Mouse (Mus musculus) brain, adult 2 months (tissue): Measurements from ENCODE around the gene Wnt3a.
"Not testable (repeated sequence)": the region's sequence is repeated elsewhere in the genome, so short reads cannot be mapped to it uniquely, and the experiment has no call there.

ENCODE experiments used
- DNase-seq: peaks from one replicate; pipeline ENCODE4 v3.0.0; 2011; ENCODE audit warnings: low read depth, low spot score

Wnt3a gene

DNA sequence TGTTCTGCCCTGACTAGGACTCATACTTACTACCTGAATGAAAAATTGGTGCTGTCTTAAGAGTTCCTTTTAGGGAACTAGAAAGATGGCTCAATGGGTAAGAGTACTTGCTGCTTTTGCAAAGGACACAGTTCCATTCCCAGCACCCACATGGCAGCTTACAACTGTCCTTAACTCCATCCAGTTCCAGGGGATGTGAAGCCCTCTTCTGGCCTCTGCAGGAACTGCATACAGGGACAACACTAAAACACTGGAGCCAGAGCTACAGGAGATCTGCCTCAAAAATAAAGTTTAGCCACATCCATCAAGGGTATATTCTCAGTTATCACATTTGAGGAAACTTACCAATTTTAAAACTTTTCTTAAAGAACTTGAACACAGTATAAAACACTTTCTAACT is 71.5 kb downstream of the Wnt3a start:
- DNase-seq, result no peak

DNA sequence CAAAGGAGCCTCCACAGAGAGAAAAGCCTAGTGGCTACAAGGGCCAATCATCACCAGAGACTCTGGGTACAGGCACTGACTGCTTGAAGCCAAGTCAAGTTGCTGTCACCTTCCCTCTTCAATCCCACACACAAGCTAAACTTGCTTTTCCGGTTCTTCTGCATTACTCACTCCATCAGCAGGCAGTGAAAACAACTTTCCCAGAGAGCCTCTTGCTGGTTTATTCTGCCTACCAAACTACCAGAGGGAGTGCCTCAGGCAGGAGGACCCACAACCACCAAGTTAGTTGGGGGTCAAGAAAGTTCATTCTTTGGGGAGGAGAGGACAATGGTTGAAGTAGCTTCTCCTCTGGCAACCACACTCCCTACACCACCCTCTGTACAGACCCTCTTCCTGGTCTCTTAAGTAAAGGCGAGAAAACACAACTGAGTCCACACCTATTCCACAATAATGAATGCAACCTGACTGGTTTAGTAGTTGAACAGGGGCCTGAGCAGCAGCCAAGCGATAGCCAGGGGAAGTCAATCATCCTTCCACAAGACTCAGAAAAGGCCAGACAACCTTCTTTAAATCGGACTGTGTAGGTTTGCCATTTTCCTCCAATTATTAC is 72.1 kb downstream of the Wnt3a start:
- DNase-seq, result peak; percentile 68

DNA sequence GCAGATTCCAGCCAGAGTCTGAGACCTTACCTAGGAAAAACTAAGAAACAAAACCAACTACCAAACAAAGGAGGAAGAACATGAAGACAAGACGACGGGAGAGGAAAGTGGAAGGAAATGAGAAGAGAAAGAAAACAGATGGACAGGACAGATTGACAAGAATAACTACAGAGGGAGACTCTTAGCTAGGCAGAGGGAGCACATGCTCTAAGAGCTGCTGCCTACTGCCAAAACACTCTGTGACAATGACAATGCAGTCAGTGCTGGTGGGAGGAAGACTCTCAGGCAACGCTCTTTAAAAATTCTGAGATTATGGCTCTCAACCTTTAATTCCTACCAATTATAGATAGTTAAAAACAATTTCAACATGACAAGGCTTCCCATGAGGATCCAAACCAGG is 73.6 kb downstream of the Wnt3a start:
- peak; percentile 86 for DNase-seq

DNA sequence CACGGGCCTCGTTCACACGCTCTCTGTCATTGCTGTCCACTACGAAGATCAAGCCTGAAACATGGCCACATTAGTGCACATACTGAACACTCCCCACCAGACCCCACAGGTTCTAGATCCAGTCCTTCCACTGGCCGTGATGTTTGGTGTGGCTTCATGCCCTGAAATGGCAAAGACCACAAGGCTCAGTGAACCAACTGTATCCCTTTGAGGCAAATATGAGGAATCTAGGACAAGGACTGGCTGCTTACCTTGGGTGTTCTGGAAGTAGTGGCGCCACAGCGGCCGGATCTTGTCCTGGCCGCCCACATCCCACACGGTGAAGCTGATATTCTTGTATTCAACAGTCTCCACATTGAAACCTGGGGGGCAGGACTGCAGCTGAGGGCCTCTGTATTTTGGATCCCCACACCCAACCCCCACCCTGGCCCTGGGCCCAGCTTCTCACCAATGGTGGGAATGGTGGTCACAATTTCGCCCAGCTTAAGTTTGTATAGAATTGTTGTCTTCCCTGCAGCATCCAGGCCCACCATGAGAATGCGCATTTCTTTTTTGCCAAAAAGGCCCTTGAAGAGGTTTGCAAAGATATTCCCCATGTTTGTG is 77.6 kb downstream of the Wnt3a start:
- DNase-seq, result no peak

DNA sequence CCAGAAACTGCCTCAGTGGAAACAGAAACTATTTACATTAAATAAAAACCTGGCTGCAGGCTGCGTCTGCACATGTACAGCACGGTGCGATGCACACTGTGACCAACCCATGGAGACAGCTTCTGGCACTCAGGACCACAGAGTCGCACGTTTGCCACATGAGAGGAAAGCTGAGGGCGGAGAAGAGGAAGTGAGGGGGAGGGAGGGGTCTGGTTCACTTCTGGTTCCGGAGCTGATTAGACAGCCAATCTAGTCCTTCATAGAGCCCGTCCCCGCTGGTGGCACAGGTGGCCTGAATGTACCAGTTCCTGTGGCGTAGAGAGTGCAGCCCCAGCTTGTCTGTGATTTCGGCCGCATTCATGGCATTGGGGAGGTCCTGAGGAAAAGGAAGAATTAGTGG is 78.2 kb downstream of the Wnt3a start:
- not testable (repeated sequence) for DNase-seq

DNA sequence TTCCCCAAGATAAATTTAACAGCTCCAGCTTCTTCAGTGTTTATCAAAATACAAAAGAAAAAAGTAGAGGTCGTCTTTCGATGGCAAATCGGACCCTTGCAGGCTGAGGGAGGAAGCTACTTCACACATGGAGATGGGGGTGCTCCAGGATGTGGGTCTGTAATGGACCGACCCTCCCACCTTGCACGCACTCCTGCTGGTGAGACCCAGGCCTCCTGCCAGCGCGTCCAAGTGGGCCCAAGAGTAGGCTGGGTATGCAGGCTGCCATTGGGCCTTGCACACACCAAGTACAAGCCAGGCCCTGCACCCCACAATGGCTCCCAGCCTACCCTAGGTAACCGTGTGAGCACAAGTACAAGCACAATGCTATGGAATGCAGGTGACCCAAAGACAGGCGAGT is 79.0 kb downstream of the Wnt3a start:
- not testable (repeated sequence) for DNase-seq

DNA sequence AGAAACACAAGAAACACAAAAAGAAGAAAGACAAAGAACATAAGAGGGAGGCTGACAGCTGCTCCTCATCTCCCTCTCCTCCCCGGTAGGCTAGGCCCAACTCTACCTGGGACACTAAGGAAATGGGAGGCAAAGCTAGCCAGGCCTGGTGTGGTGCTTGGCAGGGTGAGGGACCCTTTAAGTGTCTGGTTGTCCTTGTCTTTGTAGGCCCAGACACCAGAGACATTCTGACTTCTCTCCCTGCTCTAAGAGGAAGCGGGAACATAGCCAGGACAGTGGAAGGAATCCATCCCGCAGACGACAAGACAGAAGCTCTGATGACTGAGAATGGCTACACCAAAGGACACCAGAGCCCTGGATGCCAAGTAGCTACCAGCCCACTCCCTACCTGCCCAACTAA is 80.5 kb downstream of the Wnt3a start:
- no peak for DNase-seq

DNA sequence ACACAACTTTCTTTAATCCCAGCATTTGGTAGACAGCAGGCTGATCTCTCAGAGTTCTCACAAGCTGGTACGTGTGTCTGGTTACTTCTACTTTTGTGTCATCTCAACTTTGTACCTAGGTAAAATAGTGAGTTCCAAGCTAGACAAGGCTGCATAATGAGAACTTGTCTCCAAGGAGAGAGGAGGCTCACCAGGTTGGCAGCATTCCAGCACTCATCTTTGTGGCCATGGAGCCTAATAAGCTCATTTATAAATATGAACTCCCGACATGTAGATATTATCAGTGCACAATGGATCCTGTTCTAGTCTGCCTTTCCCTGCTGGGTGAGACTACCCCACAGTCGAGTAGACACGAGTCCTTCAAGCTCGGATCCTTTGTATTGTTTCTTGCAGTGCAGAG is 81.0 kb downstream of the Wnt3a start:
- DNase-seq, result peak; percentile 27

DNA sequence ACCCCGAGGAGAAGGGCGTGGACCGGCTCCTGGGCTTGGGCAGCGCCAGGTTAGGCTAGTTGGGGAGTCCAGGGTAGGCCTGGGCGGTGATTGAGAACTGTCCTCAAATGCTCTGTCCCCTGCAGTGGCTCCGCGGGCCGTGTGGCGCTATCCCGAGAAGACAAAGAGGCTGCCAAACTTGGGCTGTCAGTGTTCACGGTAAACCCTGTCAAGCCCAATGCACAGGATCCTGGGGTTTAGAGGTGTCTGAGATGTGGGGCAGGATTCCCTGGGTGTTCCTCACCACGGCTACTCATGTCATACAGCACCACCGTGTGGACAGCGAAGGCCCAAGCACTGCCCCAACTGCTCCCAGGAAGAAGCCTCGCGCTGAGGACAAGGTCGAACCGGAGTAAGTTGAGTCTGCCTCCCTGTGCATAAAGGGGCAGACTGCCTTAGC is 81.5 kb downstream of the Wnt3a start:
- DNase-seq, result peak; percentile 88

DNA sequence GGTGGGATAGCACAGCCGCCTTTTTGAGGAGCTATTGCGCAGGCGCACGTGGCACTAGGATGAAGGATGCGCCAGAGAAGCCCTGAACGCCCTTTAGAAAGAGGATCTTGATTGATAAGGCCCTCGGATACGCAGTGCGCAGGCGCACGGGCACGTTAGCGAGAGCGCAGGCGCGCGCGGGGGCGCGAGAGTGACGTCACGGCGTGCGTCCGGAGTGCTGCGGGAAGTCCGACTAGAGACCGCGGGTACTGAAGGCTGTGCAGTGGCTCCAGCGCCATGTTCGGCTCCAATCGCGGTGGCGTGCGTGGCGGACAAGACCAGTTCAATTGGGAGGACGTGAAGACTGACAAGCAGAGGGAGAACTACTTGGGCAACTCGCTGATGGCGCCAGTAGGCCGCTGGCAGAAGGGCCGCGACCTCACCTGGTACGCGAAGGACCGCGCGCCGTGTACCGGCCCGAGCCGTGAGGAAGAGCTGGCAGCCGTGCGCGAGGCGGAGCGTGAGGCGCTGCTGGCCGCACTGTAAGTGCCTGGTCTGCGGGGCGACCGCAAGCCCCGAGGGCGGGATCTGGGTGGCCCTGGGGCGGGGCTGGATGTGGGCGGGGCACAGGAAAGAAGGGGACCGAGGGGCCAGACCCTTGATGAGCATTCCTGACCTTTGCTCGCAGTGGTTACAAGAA is 82.3 kb downstream of the Wnt3a start, which contains the start of gene 2310033P09Rik:
TSS of gene 2310033P09Rik (plus strand) at position 169 of the 679 bp plus-strand sequence.
- peak; percentile 98 for DNase-seq

DNA sequence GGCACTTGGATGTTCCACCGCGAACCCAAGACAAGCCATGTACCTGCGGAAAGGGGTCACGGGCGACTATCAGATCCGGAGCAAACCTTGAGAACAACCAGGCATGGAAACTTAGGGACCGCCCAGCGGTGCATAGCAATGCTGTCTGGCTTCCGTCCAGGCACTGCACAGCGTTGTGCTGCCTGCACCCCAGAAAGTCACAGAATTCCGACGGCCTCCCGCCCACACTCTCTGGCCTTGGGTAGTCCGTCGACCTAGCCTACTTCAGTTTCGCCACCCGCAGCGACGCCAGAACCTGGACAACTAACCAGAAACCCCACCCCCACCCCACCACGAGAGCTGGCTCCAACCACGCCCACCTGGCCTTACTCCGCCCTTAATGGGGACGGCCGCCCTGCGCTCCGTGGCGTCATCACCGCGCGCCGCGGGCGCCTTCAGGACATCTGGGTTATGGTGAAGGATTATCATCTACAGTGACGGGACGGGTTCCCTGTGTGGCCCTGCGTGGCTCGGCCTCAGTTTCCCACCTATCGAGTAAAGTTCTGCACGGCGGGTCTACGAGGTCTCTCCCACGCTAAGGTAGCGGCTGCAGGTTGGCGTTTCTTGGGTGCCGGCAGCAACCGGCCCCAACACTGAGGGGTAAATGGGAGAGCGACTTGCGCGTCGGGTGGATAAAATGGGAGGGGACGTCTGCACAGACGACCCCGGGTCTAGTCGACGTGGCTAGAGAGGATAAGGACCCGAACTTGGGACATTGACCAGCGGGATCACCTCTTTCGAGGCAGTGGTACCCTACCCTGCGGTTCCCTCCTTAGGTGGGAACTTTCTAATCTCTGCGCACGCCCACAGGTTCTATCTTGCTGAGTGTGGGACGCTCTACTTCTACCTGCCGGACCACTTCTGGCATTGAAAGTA is 88.2 kb downstream of the Wnt3a start, which contains the start of gene Mrpl55:
TSS of gene Mrpl55 (plus strand) at position 406 of the 915 bp plus-strand sequence.
- peak; percentile 97 for DNase-seq

DNA sequence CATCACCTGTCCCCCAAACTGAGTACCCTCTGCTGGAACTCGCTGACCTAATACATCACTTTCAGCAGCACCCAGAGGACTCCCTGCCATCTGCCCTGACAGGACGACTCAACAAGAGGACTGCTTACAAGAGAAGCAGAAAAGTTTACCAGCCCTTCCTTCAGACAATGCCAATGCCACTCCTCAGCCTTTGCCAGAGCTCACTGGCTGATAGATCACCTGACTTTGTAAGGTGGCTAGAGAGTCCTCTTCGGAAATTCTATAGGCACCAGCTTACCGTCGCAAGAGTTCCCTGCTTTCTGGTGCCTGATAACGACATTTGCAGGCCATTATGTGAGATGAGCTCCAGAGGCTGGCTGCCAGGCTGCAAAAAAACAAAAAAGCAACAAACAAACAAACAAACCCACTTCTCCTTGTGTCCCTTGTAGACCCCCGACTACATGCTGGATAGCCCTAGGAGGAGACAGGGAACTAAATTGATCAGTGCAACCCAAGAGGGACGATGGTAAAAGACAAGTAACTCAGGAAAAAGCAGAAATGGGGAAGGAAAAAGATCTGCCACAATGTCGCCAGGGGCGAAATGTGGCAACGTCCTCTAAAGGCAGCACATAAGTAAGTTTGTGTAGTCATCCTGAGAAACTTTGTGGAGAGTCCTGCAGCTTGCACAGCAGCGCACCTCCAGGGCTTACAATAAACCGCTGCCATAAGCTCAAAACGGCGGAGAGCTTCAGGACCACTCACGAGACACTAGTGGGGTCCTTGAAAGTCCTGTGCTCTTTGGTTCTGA is 89.1 kb downstream of the Wnt3a start:
- DNase-seq, result no peak
